Mouse (Mus musculus): Measurements from ENCODE around the gene Tenm2. TPM values are rescaled to one million over a fixed set of nuclear protein-coding genes. Genes with fewer than 3 reads are reported as not detected.

Gene Tenm2
- polyA plus RNA-seq, 1 experiment from 2014 or later, result 3.4 TPM

GRCm38 (mm10) chr11:36676446-36677284, 559.1 kb downstream of the Tenm2 start:
- Histone ChIP-seq H3K4me2 (ENCODE audit: low read depth, low read length) (peak overlapping the region; percentile 72), H3K27ac (replicated peaks; ENCODE audit: low read depth, low read length) (no peak overlapping the region), H3K27me3 (replicated peaks; ENCODE audit: control insufficient read depth, insufficient read depth, low read length) (0 out of 2 replicates have a peak, but pooled peaks cover 2% of the 10 kb centered on the region), H3K4me1 (ENCODE audit: control insufficient read depth, insufficient read depth, low read length) (no peaks in the 10 kb centered on the region), H3K36me3 (ENCODE audit: control insufficient read depth, insufficient read depth, low read length) (no peaks in the 10 kb centered on the region), H3K9ac (ENCODE audit: low read depth, low read length) (peak overlapping the region; percentile 63), H3K4me3 (ENCODE audit: low read depth, low read length) (peak overlapping the region; percentile 45), H3K9me3 (ENCODE audit: control insufficient read depth, low read length) (no peaks in the 10 kb centered on the region)
- 26% methylated on average over 16 of the region's 16 CpGs for WGBS
- DNase-seq (ENCODE audit: low spot score) (no peak), ATAC-seq (ENCODE audit: low read depth) (no peak)

GRCm38 (mm10) chr11:36674902-36675422, 560.8 kb downstream of the Tenm2 start:
- Histone ChIP-seq H3K4me3 (ENCODE audit: low read depth, low read length) (no peak overlapping the region), H3K27ac (replicated peaks; ENCODE audit: low read depth, low read length) (no peak overlapping the region), H3K27me3 (replicated peaks; ENCODE audit: control insufficient read depth, insufficient read depth, low read length) (0 out of 2 replicates have a peak, but pooled peaks cover 2% of the 10 kb centered on the region), H3K4me2 (ENCODE audit: low read depth, low read length) (peak overlapping the region; percentile 72; the same call in 1 of the 2 replicates), H3K36me3 (ENCODE audit: control insufficient read depth, insufficient read depth, low read length) (no peaks in the 10 kb centered on the region), H3K4me1 (ENCODE audit: control insufficient read depth, insufficient read depth, low read length) (no peaks in the 10 kb centered on the region), H3K9ac (ENCODE audit: low read depth, low read length) (no peak overlapping the region), H3K9me3 (ENCODE audit: control insufficient read depth, low read length) (no peaks in the 10 kb centered on the region)
- DNase-seq (ENCODE audit: low spot score) (no peak), ATAC-seq (ENCODE audit: low read depth) (no peak)
- 85% methylated on average over 4 of the region's 4 CpGs for WGBS

- no peaks in the 10 kb centered on the region for H3K36me3 ChIP-seq (ENCODE audit: control insufficient read depth, insufficient read depth, low read length)
- H3K4me2 ChIP-seq (ENCODE audit: low read depth, low read length), result no peak overlapping the region
- no peak for ATAC-seq (ENCODE audit: low read depth)
- H3K4me1 ChIP-seq (ENCODE audit: control insufficient read depth, insufficient read depth, low read length), result no peaks in the 10 kb centered on the region
- H3K27me3 ChIP-seq (replicated peaks; ENCODE audit: control insufficient read depth, insufficient read depth, low read length), result 0 out of 2 replicates have a peak, but pooled peaks cover 2% of the 10 kb centered on the region
- 67% methylated on average over 5 of the region's 5 CpGs for whole genome bisulfite sequencing
- H3K4me3 ChIP-seq (ENCODE audit: low read depth, low read length), result no peak overlapping the region
- no peak for DNase-seq (ENCODE audit: low spot score)
- no peak overlapping the region for H3K9ac ChIP-seq (ENCODE audit: low read depth, low read length)
- H3K27ac ChIP-seq (replicated peaks; ENCODE audit: low read depth, low read length), result no peak overlapping the region
- no peaks in the 10 kb centered on the region for H3K9me3 ChIP-seq (ENCODE audit: control insufficient read depth, low read length)
These were observed 561.6 kb downstream of the Tenm2 start for GRCm38 (mm10) chr11:36674141-36674540.

DNA sequence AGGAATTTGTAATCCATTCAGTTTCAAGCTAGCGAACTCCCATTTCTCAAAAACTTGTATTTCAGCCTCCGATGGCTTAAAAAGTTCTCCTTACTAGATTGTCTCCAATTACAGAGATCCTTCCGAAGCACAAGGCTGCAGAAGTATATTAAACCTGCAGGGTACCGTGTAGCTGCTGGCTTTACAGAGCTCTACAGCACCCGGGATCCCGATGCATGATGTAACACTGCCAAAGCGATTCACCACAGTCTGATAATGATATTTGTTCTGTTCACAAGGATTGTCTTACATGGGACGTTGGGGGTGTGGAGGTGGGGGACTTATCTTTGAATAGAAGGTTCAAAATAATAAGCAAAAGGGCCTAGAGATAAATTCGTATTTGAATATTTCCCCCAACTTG, 564.6 kb downstream of the Tenm2 start:
- Histone ChIP-seq H3K4me1 (ENCODE audit: control insufficient read depth, insufficient read depth, low read length) (no peaks in the 10 kb centered on the region), H3K9me3 (ENCODE audit: control insufficient read depth, low read length) (no peaks in the 10 kb centered on the region), H3K27ac (replicated peaks; ENCODE audit: low read depth, low read length) (no peak overlapping the region), H3K36me3 (ENCODE audit: control insufficient read depth, insufficient read depth, low read length) (no peaks in the 10 kb centered on the region), H3K9ac (ENCODE audit: low read depth, low read length) (no peak overlapping the region), H3K27me3 (replicated peaks; ENCODE audit: control insufficient read depth, insufficient read depth, low read length) (0 out of 2 replicates have a peak, but pooled peaks cover 2% of the 10 kb centered on the region), H3K4me3 (ENCODE audit: low read depth, low read length) (no peak overlapping the region), H3K4me2 (ENCODE audit: low read depth, low read length) (no peak overlapping the region)
- ATAC-seq (ENCODE audit: low read depth), result no peak; the same call in 1 of the 2 replicates
- peak; percentile 16 for DNase-seq (ENCODE audit: low spot score)
- 75% methylated on average over 9 of the region's 9 CpGs for WGBS

DNA sequence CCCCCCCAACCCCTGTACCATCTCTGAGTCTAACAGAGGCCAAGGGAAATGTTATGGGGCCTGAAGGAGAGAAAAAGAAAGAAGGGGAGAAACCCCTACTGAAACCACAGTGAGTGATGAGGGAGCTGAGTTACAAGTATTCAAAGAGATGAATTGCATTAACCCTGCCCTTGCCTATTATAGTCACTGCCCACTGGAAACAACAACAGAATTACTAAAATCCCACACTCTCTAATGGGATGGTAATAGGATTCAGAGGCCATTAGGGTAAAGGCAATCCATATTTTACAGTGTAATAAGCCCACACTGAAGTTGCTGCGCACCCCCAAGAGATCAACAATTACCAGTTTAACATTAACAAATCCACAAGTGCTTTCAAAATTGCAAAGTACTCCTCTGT, 571.7 kb downstream of the Tenm2 start:
- Histone ChIP-seq H3K27ac (replicated peaks; ENCODE audit: low read depth, low read length) (no peak overlapping the region), H3K9ac (ENCODE audit: low read depth, low read length) (no peak overlapping the region), H3K4me2 (ENCODE audit: low read depth, low read length) (no peak overlapping the region), H3K4me3 (ENCODE audit: low read depth, low read length) (no peak overlapping the region), H3K4me1 (ENCODE audit: control insufficient read depth, insufficient read depth, low read length) (peaks cover 3% of the 10 kb centered on the region; the same call in 1 of the 2 replicates), H3K9me3 (ENCODE audit: control insufficient read depth, low read length) (no peaks in the 10 kb centered on the region), H3K27me3 (replicated peaks; ENCODE audit: control insufficient read depth, insufficient read depth, low read length) (no peaks in the 10 kb centered on the region), H3K36me3 (ENCODE audit: control insufficient read depth, insufficient read depth, low read length) (no peaks in the 10 kb centered on the region)
- DNase-seq (ENCODE audit: low spot score), result no peak
- no peak for ATAC-seq (ENCODE audit: low read depth)
- 85% methylated on average over 1 of the region's 1 CpGs for WGBS

- no peak for ATAC-seq (ENCODE audit: low read depth)
- 67% methylated on average over 3 of the region's 3 CpGs for WGBS
- no peak overlapping the region for H3K4me2 ChIP-seq (ENCODE audit: low read depth, low read length)
- H3K27me3 ChIP-seq (replicated peaks; ENCODE audit: control insufficient read depth, insufficient read depth, low read length), result no peaks in the 10 kb centered on the region
- H3K36me3 ChIP-seq (ENCODE audit: control insufficient read depth, insufficient read depth, low read length), result no peaks in the 10 kb centered on the region
- peaks cover 3% of the 10 kb centered on the region; the same call in 1 of the 2 replicates for H3K4me1 ChIP-seq (ENCODE audit: control insufficient read depth, insufficient read depth, low read length)
- no peak overlapping the region for H3K4me3 ChIP-seq (ENCODE audit: low read depth, low read length)
- no peaks in the 10 kb centered on the region for H3K9me3 ChIP-seq (ENCODE audit: control insufficient read depth, low read length)
- H3K27ac ChIP-seq (replicated peaks; ENCODE audit: low read depth, low read length), result no peak overlapping the region
- DNase-seq (ENCODE audit: low spot score), result no peak
- H3K9ac ChIP-seq (ENCODE audit: low read depth, low read length), result no peak overlapping the region
These were observed 572.2 kb downstream of the Tenm2 start for GRCm38 (mm10) chr11:36663571-36663970.

GRCm38 (mm10) chr11:36653656-36654323, 582.0 kb downstream of the Tenm2 start:
- H3K27ac ChIP-seq (replicated peaks; ENCODE audit: low read depth, low read length), result no peak overlapping the region
- H3K27me3 ChIP-seq (replicated peaks; ENCODE audit: control insufficient read depth, insufficient read depth, low read length), result no peaks in the 10 kb centered on the region
- DNase-seq (ENCODE audit: low spot score), result no peak
- H3K4me2 ChIP-seq (ENCODE audit: low read depth, low read length), result no peak overlapping the region
- WGBS, result 66% methylated on average over 9 of the region's 9 CpGs
- ATAC-seq (ENCODE audit: low read depth), result no peak
- H3K9me3 ChIP-seq (ENCODE audit: control insufficient read depth, low read length), result no peaks in the 10 kb centered on the region
- no peaks in the 10 kb centered on the region for H3K4me1 ChIP-seq (ENCODE audit: control insufficient read depth, insufficient read depth, low read length)
- no peak overlapping the region for H3K4me3 ChIP-seq (ENCODE audit: low read depth, low read length)
- no peak overlapping the region for H3K9ac ChIP-seq (ENCODE audit: low read depth, low read length)
- no peaks in the 10 kb centered on the region for H3K36me3 ChIP-seq (ENCODE audit: control insufficient read depth, insufficient read depth, low read length)

- 80% methylated on average over 1 of the region's 1 CpGs for WGBS
- ATAC-seq (ENCODE audit: low read depth) (no peak), DNase-seq (ENCODE audit: low spot score) (no peak)
- Histone ChIP-seq H3K9me3 (ENCODE audit: control insufficient read depth, low read length) (no peaks in the 10 kb centered on the region), H3K4me2 (ENCODE audit: low read depth, low read length) (no peak overlapping the region), H3K27ac (replicated peaks; ENCODE audit: low read depth, low read length) (no peak overlapping the region), H3K9ac (ENCODE audit: low read depth, low read length) (no peak overlapping the region), H3K36me3 (ENCODE audit: control insufficient read depth, insufficient read depth, low read length) (no peaks in the 10 kb centered on the region), H3K27me3 (replicated peaks; ENCODE audit: control insufficient read depth, insufficient read depth, low read length) (no peaks in the 10 kb centered on the region), H3K4me3 (ENCODE audit: low read depth, low read length) (no peak overlapping the region), H3K4me1 (ENCODE audit: control insufficient read depth, insufficient read depth, low read length) (no peaks in the 10 kb centered on the region)
These were observed 588.6 kb downstream of the Tenm2 start for GRCm38 (mm10) chr11:36647179-36647578.

Measured in embryonic facial prominence, embryonic 14.5 days (tissue).